Mouse (Mus musculus) testis, adult 2 months (tissue): ENCODE results near the gene 1700067K01Rik.

Experiments
- CTCF ChIP-seq: fragments of 200-500 bp; IDR thresholded peaks from 2 replicates; pipeline ENCODE4 v1.5.1; 2012; ENCODE audit warnings: low read depth, mild to moderate bottlenecking, inconsistent platforms, low read length, moderate library complexity; ENCODE audit not compliant: control insufficient read depth, insufficient read depth, insufficient replicate concordance
- POLR2A ChIP-seq: fragments of 200-500 bp; IDR thresholded peaks from 2 replicates; pipeline ENCODE4 v1.6.1; 2012; ENCODE audit warnings: low read depth, mild to moderate bottlenecking, inconsistent platforms, low read length, moderate library complexity; ENCODE audit not compliant: control insufficient read depth

DNA sequence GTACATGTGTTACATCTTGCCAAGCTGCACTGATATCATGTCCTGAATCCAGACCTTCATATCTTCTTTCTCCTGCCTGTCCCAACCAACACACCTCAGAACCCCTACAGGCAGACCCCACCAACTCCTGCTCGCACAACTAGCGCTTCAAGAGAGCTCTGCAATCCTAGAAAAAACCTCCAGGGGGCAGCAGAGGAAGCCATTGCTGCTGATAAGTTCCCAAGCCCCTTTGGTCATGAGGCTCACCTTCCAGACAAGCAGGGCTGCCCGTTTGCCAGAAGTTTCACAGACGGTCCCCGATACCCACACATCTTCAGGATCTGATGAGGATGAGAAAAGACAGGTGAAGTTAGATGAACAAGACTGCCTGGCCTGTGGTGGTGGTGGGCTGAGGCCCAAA is 37.7 kb downstream of the 1700067K01Rik start:
- TF ChIP-seq POLR2A (no peak), CTCF (peak; percentile 61; the same call in 1 of the 2 replicates)
